Mouse (Mus musculus): ENCODE measurements around the gene Eid2. TPM values are rescaled to one million over a fixed set of nuclear protein-coding genes. Genes with fewer than 3 reads are reported as not detected.

Eid2 gene
- polyA plus RNA-seq, 1 experiment from 2014 or later, result 13.5 TPM

DNA sequence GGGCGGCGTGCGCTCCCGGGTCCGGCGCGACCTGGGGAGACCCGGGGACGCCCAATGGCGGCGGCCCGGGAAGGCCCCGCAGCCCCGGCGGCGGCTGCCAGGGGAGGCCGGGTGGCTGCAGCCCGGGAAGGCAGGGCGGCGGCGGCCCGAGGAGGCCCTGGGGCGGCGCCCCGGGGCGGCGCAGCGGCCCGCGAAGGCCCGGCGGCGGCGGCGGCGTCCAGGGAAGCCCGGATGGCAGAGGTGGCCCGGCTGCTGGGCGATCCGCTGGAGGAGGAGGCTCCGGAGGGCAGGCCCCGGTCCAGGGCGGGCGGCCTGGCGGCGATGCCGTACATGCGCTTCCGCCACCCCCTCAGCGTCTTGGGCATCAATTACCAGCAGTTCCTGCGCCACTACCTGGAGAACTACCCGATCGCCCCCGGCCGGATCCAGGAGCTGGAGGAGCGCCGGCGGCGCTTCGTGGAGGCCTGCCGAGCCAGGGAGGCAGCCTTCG lies 406 bp downstream of the Eid2 start:
- Histone ChIP-seq H3K27ac (replicated peaks) (peak overlapping the region; percentile 96), H3K36me3 (peaks cover 26% of the 10 kb centered on the region), H3K27me3 (peaks cover 5% of the 10 kb centered on the region), H3K4me1 (replicated peaks) (peaks cover 17% of the 10 kb centered on the region), H3K4me2 (peak overlapping the region; percentile 87), H3K4me3 (peak overlapping the region; percentile 86), H3K9me3 (no peaks in the 10 kb centered on the region), H3K9ac (peak overlapping the region; percentile 99)
- under 1% methylated on average over 54 of the region's 62 CpGs for WGBS
- ATAC-seq (ENCODE audit: low read depth), result peak; percentile 79

DNA sequence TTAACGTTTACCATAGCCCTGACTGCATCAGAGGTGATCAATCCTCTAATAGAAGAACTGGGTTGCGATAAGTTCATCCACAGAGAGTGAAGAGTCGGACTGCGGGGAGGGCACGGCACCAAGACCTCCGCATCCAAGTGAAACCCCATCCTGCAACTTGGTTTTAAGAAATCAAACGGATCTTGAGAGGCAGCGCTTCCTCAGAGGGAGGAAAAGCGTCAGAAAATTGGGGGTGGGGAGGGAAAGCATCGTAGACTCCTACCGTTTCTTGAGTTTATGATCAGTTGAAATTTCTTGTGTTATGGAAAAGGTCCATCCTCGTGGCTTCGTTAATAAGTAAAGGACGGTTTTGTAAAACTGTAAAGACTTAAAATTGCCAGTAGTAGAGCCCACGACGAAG lies 895 bp downstream of the Eid2 start:
- peaks cover 17% of the 10 kb centered on the region for H3K4me1 ChIP-seq (replicated peaks)

DNA sequence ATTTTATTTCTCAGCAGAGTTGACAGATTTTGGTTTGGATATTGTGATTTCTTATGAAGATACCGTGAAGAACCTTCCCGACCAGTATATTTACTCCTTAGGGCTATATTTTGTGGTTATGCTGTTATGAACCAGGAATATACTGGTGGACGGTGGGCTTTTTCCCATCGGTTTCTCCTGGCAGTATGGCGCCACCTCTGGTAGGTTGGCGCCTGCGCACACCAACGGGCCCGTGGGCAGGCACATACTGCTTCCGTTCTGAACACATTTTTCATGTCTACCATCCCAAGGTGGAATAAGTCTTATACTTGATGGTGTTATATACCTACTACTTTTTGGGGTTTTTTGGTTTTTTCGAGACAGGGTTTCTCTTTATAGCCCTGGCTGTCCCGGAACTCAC lies 1.7 kb downstream of the Eid2 start:
- no peak overlapping the region for H3K27ac ChIP-seq (replicated peaks)
- ATAC-seq (ENCODE audit: low read depth), result no peak
- 92% methylated on average over 12 of the region's 12 CpGs for WGBS
- peak overlapping the region; percentile 87 for H3K4me2 ChIP-seq
- H3K4me1 ChIP-seq (replicated peaks), result peaks cover 17% of the 10 kb centered on the region
- H3K27me3 ChIP-seq, result no peaks in the 10 kb centered on the region
- H3K36me3 ChIP-seq, result peaks cover 34% of the 10 kb centered on the region
- no peaks in the 10 kb centered on the region for H3K9me3 ChIP-seq
- no peak overlapping the region for H3K9ac ChIP-seq
- H3K4me3 ChIP-seq, result peak overlapping the region; percentile 86; the same call in 1 of the 2 replicates

More for the DNA sequence above, 895 bp downstream of the Eid2 start:
- Histone ChIP-seq H3K27ac (replicated peaks) (peak overlapping the region; percentile 96), H3K9ac (peak overlapping the region; percentile 99), H3K9me3 (no peaks in the 10 kb centered on the region), H3K27me3 (peaks cover 5% of the 10 kb centered on the region), H3K36me3 (peaks cover 31% of the 10 kb centered on the region), H3K4me2 (peak overlapping the region; percentile 87), H3K4me3 (peak overlapping the region; percentile 86)
- ATAC-seq (ENCODE audit: low read depth), result no peak
- WGBS, result 25% methylated on average over 16 of the region's 16 CpGs

DNA sequence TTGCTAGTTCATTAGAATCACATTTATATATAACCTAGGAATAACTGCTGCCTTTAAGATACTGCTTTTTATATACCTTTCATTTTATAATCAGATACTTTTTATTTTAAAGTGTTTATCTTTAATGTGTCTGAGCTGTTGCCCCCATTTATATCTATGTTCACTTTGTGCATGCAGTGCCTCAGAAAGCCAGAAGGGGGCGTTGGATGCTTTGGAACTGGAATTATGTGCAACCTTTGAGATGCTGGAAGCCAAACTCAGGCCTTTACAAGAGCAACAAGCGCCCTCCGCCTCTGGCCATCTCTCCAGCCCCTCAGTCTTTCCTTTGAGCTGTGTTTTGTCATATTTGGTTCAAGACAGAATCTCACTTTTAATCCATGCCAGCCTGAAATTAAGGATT lies 4.1 kb downstream of the Eid2 start:
- Histone ChIP-seq H3K9me3 (no peaks in the 10 kb centered on the region), H3K27ac (replicated peaks) (no peak overlapping the region), H3K27me3 (no peaks in the 10 kb centered on the region), H3K36me3 (peaks cover 34% of the 10 kb centered on the region), H3K4me3 (no peak overlapping the region), H3K9ac (no peak overlapping the region), H3K4me2 (no peak overlapping the region), H3K4me1 (replicated peaks) (peaks cover 17% of the 10 kb centered on the region)
- no peak for ATAC-seq (ENCODE audit: low read depth)
- WGBS, result 75% methylated on average over 3 of the region's 3 CpGs

DNA sequence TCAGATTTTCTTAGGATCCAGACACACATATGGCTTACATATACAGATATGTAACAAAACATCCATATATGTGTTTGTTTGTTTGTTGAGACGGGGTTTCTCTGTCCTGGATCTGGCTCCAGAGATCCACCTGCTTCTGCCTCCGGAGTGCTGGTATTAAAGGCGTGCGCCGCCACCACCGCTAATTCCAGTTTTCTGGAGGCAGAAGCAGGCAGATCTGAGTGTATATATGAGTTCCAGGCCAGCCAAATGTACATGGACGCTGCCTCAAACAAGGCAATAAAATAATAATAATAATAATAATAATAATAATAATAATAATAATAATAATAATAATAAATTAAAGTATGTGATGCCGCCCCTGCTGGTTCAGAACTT lies 9.5 kb downstream of the Eid2 start:
- H3K9ac ChIP-seq, result no peak overlapping the region
- H3K27ac ChIP-seq (replicated peaks), result no peak overlapping the region
- peaks cover 16% of the 10 kb centered on the region for H3K36me3 ChIP-seq
- no peaks in the 10 kb centered on the region for H3K9me3 ChIP-seq
- H3K27me3 ChIP-seq, result no peaks in the 10 kb centered on the region
- H3K4me2 ChIP-seq, result no peak overlapping the region
- peaks cover 24% of the 10 kb centered on the region for H3K4me1 ChIP-seq (replicated peaks)
- H3K4me3 ChIP-seq, result no peak overlapping the region
- peak; percentile 24; the same call in 1 of the 2 replicates for ATAC-seq (ENCODE audit: low read depth)
- WGBS, result 53% methylated on average over 8 of the region's 8 CpGs

DNA sequence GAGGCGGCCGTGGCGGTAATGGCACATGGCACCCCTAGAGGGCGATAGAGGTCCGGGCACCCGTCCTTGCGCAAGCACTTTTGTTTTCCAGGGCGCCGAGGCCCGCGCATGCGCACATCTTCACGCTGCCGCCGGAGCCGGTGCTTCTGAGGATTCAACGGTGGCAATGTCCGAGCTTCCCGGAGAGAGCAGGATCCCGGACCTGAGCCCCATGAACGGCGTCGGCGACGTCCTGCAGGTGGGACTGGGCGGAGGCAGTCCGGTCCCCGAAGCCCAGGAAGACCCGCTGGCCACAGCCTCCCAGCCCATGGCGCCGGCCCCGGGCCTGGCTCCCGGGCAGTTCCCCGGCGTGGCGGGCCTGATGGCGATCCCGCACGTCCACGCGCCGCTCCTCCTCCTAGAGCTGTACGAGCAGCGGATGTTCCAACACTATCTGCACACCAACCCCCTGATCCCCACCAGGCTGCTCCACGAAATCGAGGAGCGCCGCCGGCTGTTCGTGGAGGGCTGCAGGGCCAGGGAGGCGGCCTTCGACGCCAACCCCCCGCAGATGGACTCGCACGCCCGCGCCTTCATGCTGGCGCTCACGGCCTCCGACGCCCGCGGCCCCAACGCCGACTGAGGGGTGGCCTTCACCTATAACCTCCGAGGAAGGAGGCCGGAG lies 10.1 kb downstream of the Eid2 start, which contains the start of gene Eid2b:
Eid2b (plus strand) TSS at position 125 of the 664 bp plus-strand sequence.
- peak within 1 kb of the TSS; percentile 70 for H3K4me3 ChIP-seq
- H3K36me3 ChIP-seq, result peaks cover 11% of the 10 kb centered on the region
- H3K27ac ChIP-seq (replicated peaks), result peak within 1 kb of the TSS; percentile 89
- H3K4me2 ChIP-seq, result peak within 1 kb of the TSS; percentile 84
- 3% methylated on average over 68 of the region's 68 CpGs for WGBS
- no peaks in the 10 kb centered on the region for H3K27me3 ChIP-seq
- H3K4me1 ChIP-seq (replicated peaks), result peaks cover 24% of the 10 kb centered on the region
- H3K9ac ChIP-seq, result peak within 1 kb of the TSS; percentile 90
- H3K9me3 ChIP-seq, result no peaks in the 10 kb centered on the region
- peak; percentile 76 for ATAC-seq (ENCODE audit: low read depth)

DNA sequence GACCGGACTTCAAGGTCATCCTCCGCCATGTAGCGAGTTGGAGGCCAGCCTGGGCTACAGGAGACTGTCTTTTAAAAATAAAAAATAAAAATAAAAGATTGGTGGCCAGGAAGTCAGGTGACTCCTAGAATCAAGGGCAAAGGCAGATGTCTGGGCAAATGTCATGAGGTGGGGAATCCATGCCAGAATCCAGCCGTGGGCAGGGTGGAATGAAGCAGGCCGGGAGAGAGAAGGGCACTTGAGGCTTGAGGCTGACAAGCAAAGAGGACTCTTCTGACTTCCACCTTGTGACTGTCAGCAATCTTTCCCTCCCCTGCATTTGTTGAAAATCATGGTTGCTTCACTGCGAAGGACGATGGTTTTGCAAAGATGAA lies 10.6 kb downstream of the Eid2 start:
- Histone ChIP-seq H3K27me3 (no peaks in the 10 kb centered on the region), H3K4me2 (peak overlapping the region; percentile 84), H3K9ac (peak overlapping the region; percentile 90), H3K27ac (replicated peaks) (peak overlapping the region; percentile 89), H3K4me1 (replicated peaks) (peaks cover 24% of the 10 kb centered on the region), H3K36me3 (peaks cover 7% of the 10 kb centered on the region), H3K9me3 (no peaks in the 10 kb centered on the region), H3K4me3 (peak overlapping the region; percentile 70)
- ATAC-seq (ENCODE audit: low read depth), result no peak
- WGBS, result 78% methylated on average over 7 of the region's 7 CpGs

DNA sequence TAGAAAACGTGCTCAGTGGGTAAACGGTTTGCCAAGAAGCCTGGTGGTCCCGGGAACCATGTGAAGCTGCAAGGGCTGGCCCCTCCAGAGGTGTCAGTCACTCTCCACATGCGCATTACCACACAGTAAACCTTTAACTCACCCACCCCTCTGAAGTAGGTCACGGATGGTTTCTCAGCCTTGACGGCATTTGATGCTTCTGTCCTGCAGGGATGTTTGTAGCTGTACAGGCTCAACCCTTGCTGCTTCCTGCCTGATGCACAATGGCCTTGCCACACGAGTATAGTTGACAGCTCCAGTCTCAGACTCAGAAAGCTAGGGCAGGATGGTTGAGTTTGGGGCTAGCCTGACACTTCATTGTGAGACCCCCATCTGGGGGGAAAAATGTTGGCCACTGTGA lies 12.9 kb downstream of the Eid2 start:
- Histone ChIP-seq H3K9me3 (no peaks in the 10 kb centered on the region), H3K36me3 (no peaks in the 10 kb centered on the region), H3K4me3 (no peak overlapping the region), H3K4me1 (replicated peaks) (peaks cover 24% of the 10 kb centered on the region), H3K27ac (replicated peaks) (no peak overlapping the region), H3K9ac (no peak overlapping the region), H3K4me2 (no peak overlapping the region), H3K27me3 (no peaks in the 10 kb centered on the region)
- 83% methylated on average over 7 of the region's 7 CpGs for whole genome bisulfite sequencing
- no peak for ATAC-seq (ENCODE audit: low read depth)

DNA sequence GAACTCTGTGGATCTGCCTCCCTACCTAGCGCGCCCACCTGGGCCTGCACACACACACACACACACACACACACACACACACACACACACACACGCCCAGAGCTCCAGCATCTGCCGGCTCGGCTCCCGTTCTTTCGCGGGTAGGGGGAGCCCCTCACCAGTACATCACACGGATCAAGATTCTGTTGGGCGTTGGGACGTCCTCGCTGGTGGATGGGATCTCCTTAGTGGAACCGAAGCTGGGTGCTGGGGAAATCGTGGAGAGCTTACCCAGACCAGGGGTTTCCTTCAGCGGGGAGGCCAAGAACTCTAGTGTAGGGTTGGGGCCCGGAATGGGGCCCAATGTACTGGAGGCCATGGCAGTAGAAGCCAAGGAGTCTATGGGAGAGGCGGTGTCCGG lies 22.5 kb downstream of the Eid2 start:
- peak overlapping the region; percentile 31 for H3K4me3 ChIP-seq
- H3K36me3 ChIP-seq, result no peaks in the 10 kb centered on the region
- H3K4me1 ChIP-seq (replicated peaks), result peaks cover 37% of the 10 kb centered on the region
- ATAC-seq (ENCODE audit: low read depth), result 0 out of 2 replicates have a peak, but pooled peaks have one; percentile 25
- 2% methylated on average over 18 of the region's 18 CpGs for WGBS
- peaks cover 66% of the 10 kb centered on the region for H3K27me3 ChIP-seq
- no peaks in the 10 kb centered on the region for H3K9me3 ChIP-seq
- peak overlapping the region; percentile 54 for H3K4me2 ChIP-seq
- H3K27ac ChIP-seq (replicated peaks), result no peak overlapping the region
- 0 out of 2 replicates have a peak overlapping the region, but pooled peaks have one; percentile 48 for H3K9ac ChIP-seq

DNA sequence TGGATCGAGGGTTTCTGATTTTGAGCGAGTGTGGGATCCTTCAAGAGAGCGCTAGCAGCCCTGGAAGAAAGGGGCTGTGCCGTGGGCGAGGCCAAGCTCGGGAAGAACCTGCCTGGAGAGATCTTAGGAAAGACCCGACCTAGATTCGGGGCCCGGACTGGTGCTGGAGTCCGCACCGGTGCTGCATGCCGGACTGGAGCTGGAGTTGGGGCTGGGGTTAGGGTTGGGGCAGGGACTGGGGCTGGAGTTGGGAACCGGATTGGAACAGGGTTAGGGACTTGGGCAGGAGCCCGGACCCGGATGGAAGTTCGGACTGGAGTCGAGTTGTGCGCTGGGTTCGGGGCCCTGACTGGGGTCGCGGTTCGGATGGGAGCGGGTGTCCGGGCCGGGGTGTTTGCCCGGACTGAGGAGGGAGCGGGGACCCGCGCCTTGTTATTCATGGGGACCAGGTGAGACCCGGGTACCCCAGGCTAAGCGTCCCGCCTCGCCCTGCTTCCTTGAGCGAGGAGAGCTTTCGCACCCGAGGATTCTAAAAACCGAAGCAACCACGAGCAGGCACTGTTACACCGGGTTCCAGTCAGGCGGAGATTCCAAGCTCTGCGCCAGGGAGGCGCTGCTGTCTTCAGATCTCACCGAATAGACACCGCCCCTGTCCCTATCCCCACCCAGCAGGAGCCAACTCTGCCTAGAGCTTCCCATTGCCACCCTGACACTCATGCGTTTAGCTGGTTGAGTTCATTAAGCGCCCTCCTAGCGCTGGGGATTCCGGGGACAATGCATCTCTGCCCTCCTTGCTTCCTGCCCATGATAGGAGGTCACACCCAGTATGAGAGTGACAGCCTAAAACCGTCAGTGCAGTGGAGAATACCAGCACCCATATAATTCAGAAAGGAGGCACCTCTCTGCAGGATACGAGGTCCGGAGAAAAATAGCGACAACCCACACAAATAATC lies 23.2 kb downstream of the Eid2 start, which contains the start of gene Selenov:
Selenov (minus strand) TSS at position 549 of the 953 bp plus-strand sequence.
- WGBS, result 1% methylated on average over 52 of the region's 52 CpGs
- no peak within 1 kb of the TSS for H3K27ac ChIP-seq (replicated peaks)
- H3K9ac ChIP-seq, result peak within 1 kb of the TSS; percentile 48
- H3K4me3 ChIP-seq, result peak within 1 kb of the TSS; percentile 31
- ATAC-seq (ENCODE audit: low read depth), result peak; percentile 34
- peaks cover 66% of the 10 kb centered on the region for H3K27me3 ChIP-seq
- H3K9me3 ChIP-seq, result no peaks in the 10 kb centered on the region
- no peaks in the 10 kb centered on the region for H3K36me3 ChIP-seq
- H3K4me2 ChIP-seq, result peak within 1 kb of the TSS; percentile 54
- peaks cover 39% of the 10 kb centered on the region for H3K4me1 ChIP-seq (replicated peaks)

DNA sequence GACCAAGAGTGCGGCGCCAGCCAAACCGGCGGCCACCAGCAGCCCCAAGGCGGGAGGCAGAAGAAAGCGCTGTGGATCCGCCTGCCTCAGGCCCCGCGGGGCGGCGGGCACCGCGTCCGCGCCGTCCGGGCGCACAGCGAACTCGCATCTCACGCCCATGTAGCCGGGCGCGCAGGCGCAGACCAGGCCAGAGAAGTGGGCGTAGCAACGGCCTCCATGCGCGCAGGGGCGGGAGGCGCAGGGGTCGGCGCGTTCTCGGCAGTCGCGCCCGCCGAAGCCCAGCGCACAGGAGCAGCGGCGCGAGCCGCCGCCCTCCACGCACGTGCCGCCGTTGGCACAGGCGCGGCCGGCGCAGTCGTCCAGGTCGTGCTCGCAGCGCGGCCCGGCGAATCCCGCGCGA lies 26.8 kb downstream of the Eid2 start:
- peaks cover 45% of the 10 kb centered on the region for H3K4me1 ChIP-seq (replicated peaks)
- H3K9me3 ChIP-seq, result no peaks in the 10 kb centered on the region
- H3K27me3 ChIP-seq, result peaks cover 67% of the 10 kb centered on the region
- ATAC-seq (ENCODE audit: low read depth), result peak; percentile 66
- no peaks in the 10 kb centered on the region for H3K36me3 ChIP-seq
- under 1% methylated on average over 62 of the region's 63 CpGs for WGBS
- H3K4me3 ChIP-seq, result peak overlapping the region; percentile 53
- peak overlapping the region; percentile 74 for H3K9ac ChIP-seq
- peak overlapping the region; percentile 79 for H3K4me2 ChIP-seq
- no peak overlapping the region for H3K27ac ChIP-seq (replicated peaks)

Measured in neural tube, embryonic 13.5 days (tissue).